Mouse (Mus musculus): ENCODE results near the gene Il17rb.

Gene Il17rb

DNA sequence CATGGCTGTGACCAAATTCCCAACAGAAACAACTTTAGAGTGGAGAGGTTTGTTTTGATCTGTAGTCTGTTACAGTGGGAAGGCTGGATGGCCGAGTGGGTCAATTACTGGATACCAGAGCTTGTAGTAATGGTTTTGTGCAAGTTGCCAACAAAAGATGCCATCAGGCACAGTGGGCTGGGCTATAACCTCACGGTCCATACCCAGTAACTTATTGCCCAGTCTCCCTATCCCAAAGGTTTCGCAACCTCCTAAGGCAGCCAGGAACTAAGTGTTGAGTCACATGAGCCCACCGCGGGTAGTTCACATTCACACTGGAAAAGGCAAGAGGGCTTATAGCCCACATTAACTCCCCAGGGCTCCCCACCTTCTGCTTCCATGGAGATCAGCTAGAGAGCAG, 8.0 kb upstream of the Il17rb start:
- DNase-seq (ENCODE audit: low read depth) = peak; percentile 85

DNA sequence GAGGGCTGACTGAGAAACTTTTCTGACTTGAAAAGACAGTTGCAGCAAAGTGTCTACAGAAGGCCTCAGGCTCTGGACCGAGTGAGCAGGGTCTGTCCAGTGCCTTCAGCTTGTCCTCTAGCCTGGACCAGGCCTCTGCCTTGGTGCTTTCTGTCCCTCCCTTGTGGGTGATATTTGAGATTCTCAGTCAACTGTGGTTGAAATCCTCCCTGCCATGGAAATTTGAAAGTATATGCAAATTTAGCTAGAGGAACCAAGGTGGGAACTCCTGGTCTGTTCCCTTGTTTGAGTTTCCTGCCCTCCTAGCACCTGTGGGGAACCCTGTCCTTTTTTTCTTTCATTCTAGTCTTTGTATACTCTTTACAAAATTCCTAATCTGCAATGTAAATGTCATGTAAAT, 6.3 kb upstream of the Il17rb start:
- no peak for DNase-seq (ENCODE audit: low read depth)

DNA sequence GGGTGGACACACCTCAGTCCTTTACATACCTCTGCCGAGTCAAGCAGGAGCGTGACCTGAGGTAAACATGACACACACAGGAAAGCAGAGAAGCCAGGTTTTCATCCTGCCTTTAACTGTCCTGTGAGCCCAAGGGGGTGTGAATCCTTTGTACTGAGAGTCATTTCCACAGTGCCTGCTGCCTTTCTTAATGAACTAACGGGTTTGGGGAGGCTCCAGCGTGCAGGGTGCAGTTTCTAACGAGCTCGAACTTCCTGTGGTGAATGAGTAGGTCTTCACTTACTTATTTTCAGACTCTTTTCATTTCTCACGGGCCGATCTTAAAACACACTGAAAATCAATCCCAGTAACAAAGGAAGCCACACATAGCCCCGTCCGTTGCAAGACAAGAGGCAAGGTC, 5.8 kb upstream of the Il17rb start:
- no peak for DNase-seq (ENCODE audit: low read depth)

DNA sequence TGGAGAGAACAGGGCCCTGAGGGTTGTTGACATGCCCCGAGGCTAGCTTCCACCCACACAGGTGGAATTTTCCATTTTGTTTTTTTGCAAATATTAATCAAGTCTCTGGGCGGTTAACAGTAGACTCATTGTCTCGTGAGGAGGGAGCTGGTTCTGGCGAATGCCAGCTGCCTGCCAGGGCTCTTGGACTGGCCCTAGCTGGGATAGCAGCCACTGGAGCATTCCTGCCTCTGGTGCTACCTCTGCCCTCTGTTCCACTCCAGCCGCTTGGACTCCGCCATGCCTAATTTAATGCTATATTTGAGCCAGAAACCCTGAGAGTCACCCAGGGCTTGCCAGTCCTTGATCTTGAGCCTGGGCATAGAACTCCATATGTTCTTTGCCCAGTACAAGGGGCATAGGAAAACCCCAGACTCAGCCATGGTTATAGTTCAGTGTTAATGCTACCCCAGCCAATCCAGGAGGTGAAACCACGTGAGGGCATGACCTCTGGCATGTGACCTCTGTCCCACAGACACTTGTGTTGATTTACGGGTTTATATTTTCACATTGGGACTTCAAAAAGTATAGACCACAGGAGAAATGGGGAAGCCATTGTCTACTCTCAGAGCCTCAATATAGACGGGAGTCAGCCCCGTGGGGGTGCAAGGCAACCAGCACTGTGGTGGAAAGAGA, 3.3 kb upstream of the Il17rb start:
- DNase-seq (ENCODE audit: low read depth) = peak; percentile 85

DNA sequence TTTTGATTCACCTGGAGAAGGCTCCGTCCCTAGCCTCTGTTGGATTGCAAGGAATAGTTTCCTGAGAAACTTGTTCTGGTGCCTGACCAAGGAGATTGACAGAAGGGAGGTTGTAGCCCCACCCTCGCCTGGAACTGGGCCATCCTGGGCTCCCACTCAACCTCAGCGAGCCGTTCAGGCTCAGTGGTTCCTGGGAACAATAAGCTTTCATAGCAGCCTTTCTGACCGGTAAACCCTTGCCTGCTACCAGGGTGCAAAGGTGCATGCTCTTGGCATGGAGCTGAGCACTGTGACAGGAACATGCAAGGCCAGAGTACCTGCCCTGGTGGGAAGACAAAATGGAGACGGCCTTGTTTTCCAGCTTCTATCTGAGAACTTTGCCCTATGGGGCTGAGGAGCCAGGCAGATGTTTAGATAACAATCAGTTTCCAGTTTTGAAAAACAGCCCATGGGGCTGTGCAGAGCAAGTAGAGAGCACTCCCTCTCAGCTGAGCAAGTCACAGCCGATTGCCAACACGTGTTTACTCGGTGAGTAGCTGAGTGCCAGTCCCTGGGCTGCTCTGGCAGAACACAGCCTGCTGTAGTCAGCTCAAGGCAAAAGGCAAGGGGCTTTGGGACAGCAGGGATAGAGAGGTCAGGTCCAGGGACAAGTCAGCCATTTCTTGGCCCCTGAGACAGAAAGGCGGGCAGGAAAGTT, 1.3 kb upstream of the Il17rb start:
- peak; percentile 83 for DNase-seq (ENCODE audit: low read depth)

DNA sequence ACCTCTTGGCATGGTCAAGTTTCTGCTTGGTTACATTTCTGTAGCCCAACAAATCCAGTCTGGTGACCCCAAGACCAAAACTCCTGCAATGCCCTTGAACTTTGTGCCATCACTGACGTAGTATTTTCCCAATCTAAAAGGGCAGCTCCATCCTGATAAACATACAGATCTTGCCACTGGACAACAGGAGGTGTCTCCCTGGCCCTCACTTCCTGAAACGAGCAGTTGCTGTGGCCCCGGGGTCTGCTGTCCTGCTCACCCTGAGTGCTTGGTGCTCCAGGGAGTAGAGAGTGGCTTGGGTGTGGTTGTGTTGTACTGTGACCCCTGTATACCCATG, 9.3 kb downstream of the Il17rb start:
- no peak for DNase-seq (ENCODE audit: low read depth)

DNA sequence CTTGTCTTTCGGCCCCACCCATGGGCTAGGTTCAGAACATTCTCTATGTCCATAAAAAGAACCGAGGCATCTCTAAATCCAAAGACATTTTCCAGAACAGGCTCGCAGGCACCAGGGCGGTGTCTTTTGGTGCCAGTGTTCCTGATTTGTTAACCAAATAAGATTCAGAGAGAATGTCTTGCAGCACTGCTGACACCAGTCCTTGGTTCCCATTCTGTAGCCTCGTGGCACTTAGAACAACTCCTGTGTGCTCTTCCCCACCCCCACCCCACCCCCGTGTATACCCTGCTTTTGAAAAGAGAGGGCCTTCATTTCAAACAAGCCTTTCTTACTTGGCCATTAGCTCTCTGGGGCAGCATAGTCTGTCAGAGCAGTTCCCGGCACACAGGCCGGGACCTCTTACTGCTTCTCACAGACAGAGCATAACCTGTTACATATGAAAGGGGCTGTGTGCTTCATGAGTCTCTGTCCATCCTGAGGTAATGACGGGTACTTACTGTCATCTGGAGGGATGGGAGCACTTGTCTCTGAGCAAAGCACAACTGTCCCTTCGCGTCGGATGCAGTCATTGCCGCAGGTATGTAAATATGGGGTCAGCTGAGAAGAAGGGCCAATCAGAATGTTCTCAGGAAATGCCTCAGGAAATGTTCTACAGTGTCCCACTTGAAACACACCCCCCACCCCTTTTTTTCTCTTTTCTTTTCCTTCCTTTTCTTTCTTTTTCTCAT, 9.8 kb downstream of the Il17rb start:
- no peak for DNase-seq (ENCODE audit: low read depth)

DNA sequence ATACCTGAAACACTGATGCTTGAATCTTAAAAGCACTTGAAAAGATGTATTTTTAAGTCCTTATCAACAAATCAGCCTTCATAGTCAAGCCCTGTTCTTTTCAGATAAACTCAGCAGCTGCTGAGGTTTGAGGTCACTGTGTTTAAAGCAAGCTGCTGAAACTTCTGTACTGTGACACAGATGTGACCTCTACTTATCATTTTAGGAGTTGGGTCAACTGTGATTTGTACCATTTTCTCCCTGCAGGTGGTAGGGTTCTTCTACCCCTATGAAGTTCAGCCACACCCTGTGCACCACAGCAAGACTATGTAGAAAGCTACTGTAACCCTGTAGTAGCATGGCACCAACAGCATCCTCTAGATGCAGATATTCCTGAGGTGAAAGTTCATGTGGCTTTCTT, 11.4 kb downstream of the Il17rb start:
- no peak for DNase-seq (ENCODE audit: low read depth)

DNA sequence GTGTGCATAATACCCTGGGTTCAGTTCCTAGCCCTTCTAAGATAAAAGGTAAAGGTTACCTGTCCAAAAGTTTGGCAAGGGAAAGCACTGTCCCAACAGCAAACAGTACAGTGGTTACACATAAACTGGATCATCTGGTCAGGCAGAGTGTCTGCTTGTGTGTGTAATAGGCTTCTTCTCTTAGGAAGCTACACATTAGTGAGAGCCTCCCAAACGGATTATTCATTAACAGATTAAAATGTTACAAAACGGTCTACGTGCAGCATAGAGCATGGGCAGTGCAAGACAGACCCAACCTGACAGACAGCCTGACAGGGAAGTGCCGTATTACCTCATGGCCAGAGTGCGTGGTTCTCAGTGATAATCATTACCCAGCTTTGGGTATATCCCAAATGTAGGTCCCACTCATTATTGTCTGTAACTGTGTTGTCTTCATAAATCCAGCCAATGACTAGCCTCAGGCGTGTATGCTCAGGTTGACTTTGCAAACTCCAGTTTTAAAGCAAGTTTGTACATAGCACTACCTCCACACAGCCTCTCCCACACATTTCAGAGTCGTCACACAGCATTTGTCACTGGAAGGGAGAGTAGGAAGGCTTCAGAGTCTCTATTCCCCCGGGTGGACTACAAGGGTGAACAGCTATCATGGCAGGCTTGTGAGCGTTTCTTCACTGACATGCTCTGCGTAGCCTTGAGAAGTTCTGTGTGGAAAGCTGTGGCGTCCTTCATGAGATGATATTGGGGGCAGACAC, 12.5 kb downstream of the Il17rb start:
- no peak for DNase-seq (ENCODE audit: low read depth)

DNA sequence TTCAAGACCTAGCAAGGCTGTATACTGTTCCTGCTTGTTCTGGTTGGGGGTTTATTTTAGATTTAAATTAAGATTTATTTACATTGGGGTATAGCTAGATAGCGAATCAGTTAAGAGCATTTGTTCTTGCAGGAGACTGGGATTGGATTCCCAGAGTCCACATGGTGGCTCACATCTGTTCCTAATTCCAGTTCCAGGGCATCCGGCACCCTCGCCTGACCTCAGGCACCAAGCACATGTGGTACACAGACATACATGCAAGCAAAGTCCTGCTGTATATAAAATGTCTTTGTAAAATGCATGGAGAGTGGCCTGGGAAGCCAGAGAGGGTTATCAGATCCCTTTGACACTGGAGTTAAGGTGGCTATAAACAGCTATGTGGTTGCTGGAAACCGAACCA, 13.7 kb downstream of the Il17rb start:
- DNase-seq (ENCODE audit: low read depth) = no peak

DNA sequence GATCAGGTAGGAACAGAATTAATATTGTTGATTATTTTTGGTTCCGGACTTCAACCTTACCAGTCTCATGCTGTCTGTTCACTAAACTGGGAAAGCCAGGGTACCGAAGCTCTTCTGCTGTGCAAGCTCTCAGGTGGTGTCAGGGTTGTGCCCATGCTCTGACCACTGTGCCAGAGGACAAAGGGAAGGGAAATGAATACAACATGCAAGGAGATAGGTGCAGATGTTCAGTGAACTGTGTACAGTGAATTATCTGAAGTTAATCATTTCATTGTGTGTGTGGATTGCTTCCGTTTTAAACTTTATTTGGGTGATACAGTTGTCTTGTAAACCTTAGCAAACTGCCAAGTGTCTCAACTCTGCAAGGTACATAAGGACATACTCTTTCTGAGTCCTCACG, 20.4 kb downstream of the Il17rb start:
- no peak for DNase-seq (ENCODE audit: low read depth)

DNA sequence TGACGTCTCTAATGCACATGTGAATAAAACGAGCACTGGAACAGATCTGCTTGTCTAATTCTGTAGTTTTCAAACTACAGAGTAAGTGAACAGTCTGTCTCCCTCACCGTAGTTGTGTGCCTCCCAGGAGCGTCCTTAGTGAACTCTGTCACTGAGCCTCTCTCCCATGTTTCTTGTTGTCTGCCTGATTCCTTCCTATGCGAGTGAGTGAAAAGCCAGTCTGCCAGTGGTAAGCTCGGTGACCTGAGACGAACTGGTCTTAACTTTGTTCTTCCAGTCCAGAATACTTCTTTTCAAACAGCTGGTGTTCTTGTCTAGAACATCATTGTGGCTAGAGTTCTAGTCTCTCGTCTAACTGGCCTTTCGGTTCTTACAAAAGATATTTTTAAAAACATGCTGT, 21.0 kb downstream of the Il17rb start:
- DNase-seq (ENCODE audit: low read depth) = no peak

DNA sequence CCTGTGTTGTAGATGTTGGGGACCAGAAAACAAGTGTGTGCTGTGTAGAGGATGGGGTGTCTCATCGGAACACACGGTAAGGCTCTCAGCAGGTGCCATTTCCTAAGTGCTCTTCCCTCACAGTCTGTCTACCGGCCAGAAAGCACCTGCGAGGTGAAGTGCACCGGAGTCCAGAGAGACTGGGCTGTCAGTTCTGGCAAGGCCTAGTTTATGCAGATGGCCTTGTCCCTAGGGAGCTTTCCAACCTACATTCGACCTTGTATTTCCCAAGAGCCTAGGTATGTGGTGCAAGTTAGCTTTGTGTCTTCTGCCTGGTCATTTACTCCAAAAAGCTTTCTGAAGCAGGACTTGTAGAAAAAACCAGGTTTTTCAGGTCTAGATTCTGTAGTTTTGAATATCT, 21.4 kb downstream of the Il17rb start:
- no peak for DNase-seq (ENCODE audit: low read depth)

DNA sequence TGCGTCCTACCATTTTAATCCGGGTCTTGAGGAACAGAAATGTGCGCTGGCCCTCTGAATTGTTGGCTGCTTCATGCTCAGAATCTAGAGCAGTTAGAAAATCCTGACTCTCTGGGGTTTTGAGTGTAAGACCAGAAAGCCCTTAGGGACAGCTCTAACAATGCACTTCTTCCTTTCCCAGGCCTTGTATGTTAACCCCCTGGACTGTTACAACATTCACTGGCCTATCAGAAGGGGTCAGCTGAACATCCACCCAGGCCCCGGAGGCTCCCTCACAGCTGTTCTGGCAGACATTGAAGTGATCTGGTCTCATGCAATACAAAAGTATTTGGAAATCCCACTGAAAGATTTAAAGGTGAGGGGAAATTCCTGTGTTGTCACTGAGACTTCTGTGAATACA, 22.6 kb downstream of the Il17rb start:
- no peak for DNase-seq (ENCODE audit: low read depth)

DNA sequence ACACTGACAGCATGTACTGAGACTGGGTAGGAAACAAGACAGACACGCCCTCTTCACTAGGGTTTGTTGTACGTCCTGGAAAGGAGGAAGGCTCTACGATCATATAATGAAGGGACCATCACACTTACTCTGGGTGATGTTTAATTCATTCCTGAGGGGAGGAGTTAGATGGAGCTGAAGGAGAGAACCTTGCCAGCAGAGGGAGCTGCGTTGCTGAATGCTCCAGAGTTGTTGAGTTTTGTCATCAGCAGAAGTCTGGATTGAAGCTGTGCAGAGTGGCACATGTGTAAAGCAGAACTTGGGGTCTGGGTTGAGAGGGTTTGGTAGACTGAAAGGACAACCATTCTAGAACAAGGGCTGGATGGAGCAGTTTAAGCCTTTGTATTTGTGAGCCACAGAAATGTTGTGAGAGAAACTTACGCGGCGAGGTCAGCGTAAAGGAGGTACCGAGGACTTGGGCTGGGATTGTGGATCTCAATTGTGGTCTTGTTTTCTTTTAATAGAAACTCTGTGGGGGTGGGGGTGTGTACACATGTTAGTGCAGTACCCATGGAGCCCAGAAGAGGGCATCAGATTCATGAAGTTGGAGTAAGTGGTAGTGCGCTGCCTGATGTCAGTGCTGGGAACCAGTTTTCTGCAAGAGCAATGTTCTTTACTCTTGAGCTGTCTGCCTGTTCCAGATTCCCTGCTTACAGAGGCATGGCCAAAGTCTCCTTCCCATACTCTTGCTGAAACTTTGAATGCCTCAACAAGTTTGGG, 28.1 kb downstream of the Il17rb start:
- DNase-seq (ENCODE audit: low read depth) = peak; percentile 14

DNA sequence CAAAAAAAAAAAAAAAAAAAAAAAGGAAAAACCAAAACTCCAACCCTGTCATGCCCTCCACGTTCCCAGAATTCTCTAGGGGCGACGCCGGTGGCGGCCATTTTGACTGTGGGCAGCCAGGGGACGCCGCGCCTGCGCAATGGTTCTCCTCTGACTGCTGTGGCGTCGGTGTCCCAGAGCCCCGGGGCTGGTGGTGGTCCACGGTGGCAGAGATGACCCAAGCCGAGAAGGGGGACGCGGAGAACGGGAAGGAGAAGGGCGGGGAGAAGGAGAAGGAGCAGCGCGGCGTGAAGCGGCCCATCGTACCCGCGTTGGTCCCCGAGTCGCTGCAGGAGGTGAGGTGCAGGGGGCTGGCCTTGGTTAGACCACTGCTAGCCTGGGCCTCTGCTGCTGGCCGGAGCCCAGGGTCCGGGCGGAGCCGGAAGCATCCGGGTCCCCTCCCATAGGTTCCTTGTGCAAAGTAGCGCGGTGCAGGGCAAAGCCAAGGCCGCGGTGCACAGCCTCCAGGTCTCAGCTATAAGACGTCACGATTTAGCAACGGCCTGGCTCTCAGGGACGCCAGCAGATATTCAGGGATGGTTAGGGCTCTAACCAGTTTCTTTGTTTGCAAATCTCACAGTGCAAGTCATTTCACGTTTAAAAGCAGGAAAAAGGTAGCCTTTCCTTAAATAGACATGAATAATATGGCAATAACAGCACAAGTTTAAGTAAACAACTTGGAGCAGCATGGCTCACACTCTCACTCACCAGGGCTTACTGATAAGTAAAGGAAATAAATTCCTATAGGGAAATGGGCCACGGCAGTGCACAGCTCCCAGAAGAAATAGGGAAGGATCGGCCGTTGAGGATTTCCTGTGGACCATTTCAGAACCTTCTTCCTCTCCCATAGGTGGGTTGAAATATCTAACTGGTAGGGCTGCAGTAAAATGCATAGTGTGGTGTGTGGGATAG, 30.2 kb downstream of the Il17rb start, which contains the start of gene Actr8:
Actr8 (plus strand) TSS at position 84 of the 951 bp plus-strand sequence.
- peak; percentile 78 for DNase-seq (ENCODE audit: low read depth)

DNA sequence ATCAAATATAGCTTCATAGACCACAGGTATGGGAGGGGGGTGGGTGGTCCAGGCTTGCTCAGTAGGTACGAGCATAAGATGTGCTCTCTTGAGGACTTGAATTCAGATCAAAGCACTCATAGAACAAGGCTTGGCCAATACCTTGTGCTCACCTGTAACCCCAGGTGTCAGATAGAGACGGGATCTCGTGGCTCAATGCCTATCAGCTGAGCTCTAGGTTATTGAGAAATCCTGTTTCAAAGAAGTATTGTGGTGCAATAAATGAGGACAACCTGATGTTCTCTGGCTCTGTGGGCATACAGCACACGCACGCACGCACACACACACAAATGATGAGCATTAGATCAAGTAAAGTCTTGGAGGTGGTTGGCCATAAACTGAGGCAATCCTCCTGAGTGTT, 31.8 kb downstream of the Il17rb start:
- no peak for DNase-seq (ENCODE audit: low read depth)

DNA sequence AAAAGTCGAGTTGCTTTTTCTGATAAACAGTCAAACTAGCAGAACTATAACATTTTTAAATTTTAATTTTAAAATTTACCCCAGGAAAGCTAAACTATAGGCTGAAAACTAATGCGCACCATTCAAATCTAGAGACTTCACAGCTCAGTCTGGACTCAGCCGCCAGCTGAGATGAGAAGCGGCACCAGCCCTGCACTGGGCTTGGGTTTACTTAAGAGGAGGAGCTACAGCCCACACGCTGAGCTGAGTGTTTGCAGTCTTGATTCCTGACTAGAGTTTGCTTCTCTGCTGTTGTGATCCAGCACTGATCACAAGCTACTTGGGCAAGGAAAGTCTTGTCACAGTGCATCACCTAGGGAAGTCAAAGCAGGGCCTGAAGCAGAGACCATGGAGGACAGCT, 36.7 kb downstream of the Il17rb start:
- no peak for DNase-seq (ENCODE audit: low read depth)

DNA sequence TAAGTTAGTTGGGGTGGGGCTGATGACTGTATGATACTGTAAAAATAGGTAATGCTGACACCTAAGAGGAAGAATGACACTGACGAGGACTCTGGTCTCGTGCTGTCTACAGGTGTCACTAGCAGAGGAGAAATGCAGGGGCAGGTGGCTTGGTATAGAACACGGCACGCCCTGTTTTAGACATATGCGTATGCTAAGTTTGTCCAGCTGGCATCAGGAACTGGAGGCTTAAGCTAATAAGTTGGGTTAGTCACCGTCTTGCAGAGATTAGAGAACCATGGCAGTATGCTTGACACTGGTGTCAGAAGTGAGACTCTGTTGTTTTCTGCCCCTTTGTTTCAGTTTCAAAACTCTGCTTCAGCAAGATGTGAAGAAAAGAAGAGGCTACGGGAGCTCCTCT, 37.2 kb downstream of the Il17rb start:
- no peak for DNase-seq (ENCODE audit: low read depth)

DNA sequence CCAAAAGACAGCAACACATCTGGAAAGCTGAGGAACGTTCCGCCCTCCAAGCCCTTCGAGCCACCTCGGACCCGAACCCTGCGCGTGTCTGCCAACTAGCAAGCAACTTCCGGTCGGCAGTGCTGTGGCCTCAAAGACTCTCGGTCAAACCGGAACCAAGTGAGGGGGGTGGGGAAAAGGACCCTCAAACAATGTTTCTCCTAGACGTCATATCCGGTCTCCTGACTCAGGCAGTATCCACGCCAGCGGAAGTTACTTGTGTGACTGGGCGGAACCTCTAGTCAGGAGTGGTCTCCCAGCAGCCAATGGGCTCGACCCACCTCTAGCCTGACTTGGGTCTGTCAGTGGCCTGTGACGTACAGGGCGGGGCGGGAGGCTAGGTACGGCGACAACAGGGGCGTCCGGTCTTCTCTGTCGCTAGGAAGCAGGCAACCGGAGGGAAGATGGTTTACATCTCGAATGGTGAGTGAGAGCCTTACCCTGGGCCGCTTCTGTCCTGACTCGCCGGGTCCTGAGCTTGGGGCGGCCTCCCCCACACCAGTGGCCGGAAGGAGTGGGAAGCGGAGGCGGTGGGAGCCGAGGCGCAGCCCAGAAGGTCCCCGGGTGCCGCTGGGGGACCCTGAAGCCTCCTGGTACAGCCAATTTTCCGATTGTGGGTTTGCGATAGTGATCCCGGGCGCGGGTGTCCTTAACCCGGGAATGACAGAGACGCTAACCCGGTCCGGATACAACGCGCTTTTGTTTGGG, 40.4 kb downstream of the Il17rb start, which contains the start of gene Selenok:
Selenok (plus strand) TSS at position 234 of the 747 bp plus-strand sequence.
- peak; percentile 97 for DNase-seq (ENCODE audit: low read depth)
